Mouse (Mus musculus): ENCODE data around the gene Cenpb.
A peak's percentile ranks its signal among the peaks of the same experiment; 100 is the strongest.

DNA sequence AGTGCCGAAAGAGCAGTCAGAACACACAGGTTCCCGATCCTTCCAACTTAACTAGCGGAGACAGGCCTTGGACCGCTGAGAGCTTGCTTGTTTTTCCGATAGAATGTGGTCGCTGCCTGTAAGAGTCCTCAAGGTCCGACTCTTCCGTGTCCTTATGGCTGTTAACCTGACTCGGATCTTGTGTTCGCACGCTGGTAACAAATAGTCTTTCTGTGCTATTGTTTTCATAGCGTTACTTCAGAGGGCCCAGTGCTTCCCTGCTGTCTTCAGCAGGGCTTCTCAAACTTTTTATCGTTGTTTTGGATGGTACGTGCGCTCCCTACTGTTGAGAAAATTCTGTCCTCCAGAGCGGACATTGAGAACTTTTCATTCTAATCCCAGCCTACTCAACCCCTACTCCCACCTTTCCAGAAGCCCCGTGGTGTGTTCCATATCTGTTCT, 19.2 kb downstream of the Cenpb start:
- TF ChIP-seq CTCF (IDR thresholded peaks at IDR 0.05) (peak; percentile 68), POLR2A (IDR thresholded peaks at IDR 0.05; ENCODE audit: insufficient read depth, low read depth, low read length) (no peak), EP300 (IDR thresholded peaks at IDR 0.05; ENCODE audit: insufficient read depth, low read depth, low read length) (no peak)
